Mouse (Mus musculus) c-Kit-negative CD71-positive TER-119-positive erythroid progenitor cells, embryonic 14.5 days (primary cell): ENCODE measurements around the gene Klk5.
A peak's percentile ranks its signal among the peaks of the same experiment; 100 is the strongest.

ENCODE experiments used
- DNase-seq: peaks from one replicate; pipeline ENCODE4 v3.0.0-alpha.2; 2013; ENCODE audit warnings: low read depth, low spot score

The Klk5 gene

GRCm38 (mm10) chr7:43876444-43876843, 34.7 kb downstream of the Klk5 start:
- no peak for DNase-seq

- no peak for DNase-seq
Measured at GRCm38 (mm10) chr7:43878281-43878680, 36.5 kb downstream of the Klk5 start.

DNA sequence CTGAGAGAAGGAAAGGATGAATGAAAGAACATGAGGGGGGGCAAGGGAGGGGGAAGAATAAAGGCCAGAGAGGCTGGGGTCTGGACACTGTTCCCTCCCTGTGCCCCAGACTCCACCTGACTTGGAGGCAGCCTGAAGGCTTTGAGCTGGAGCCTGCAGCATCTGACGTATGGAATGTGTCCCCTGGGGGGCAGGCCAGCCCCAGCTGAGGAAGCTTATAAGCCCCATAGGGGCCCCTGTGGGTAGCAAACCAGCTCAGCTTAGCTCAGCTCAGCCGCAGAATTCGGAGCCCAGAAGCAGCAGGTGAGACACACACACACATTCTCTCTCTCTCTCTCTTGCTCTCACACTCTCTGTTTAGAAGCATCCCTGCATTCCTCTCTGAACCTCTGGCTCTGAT, 39.1 kb downstream of the Klk5 start, which contains the start of gene Klk4:
TSS of gene Klk4 (plus strand) at position 249 of the 400 bp plus-strand sequence.
- no peak for DNase-seq

GRCm38 (mm10) chr7:43882346-43882745, 40.6 kb downstream of the Klk5 start:
- no peak for DNase-seq

DNA sequence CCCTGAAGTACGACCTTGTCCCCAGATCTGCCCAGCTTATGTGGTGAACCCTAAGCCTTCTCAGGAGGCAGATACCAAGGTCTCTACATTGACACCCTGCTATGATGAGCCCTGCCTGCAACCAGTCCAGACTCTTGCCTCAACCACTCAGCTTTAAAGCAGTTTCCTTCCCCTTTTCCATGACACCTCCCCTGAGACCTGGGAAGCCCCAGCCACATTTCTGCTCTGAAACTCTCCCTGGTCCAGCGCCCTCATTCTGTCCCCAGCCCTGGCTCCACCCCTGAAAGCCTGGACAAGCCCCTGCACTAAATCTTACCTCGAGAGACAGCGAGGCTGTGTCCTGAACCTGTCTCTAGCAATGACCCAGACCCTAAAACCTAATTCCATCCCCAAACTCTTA, 41.0 kb downstream of the Klk5 start:
- no peak for DNase-seq

- no peak for DNase-seq
Measured at GRCm38 (mm10) chr7:43883547-43883946, 41.8 kb downstream of the Klk5 start.

DNA sequence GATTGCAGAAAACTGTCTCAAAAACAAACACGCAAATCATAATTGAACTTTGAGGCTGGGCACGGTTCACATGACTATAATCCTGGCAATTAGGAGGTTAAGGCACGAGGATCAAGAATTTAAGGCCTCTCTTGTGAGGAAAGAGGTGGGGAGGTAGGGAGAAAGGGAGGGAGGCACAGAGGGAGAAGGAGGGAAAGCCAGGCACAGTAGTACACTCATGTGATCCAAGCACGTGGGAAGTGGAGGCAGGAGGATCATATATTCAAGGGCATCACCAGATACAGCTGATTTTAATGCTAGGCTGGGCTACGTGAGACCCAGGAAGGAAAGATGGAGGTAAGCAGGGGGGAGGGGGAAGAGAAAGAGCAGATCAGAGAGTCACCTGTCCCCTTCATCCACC, 49.6 kb downstream of the Klk5 start:
- no peak for DNase-seq

- DNase-seq = no peak
Measured at GRCm38 (mm10) chr7:43891788-43892187, 50.0 kb downstream of the Klk5 start.

GRCm38 (mm10) chr7:43894836-43895235, 53.1 kb downstream of the Klk5 start:
- DNase-seq = peak; percentile 19
